Mouse (Mus musculus) intestine, postnatal 0 days (tissue): ENCODE measurements at regions not wholly inside any gene's neighbourhood (a gene's known extent, or its start where the extent isn't known, plus 50 kb on each side); places are given as distances from the start of the nearest gene placed in this dataset.

ENCODE experiments used
- ATAC-seq: fragments of 200-750 bp; cut with Nextera tagmentation; 2 replicates; pipeline ENCODE4 v1.8.0; 2017; ENCODE audit warnings: mild to moderate bottlenecking, moderate TSS enrichment, moderate library complexity
- H3K27ac ChIP-seq: fragments of 300-500 bp; sonication (generic); 2 replicates; pipeline ENCODE4 v1.5.1; 2014; ENCODE audit warnings: mild to moderate bottlenecking, low read depth, low read length, moderate library complexity
- H3K27me3 ChIP-seq: fragments of 300-500 bp; sonication (generic); replicated peaks from 2 replicates; pipeline ENCODE4 v1.6.1; 2014; ENCODE audit warnings: low read length, mixed read lengths; ENCODE audit not compliant: control insufficient read depth, insufficient read depth
- H3K36me3 ChIP-seq: fragments of 300-500 bp; sonication (generic); 2 replicates; pipeline ENCODE4 v1.6.1; 2014; ENCODE audit warnings: mild to moderate bottlenecking, moderate library complexity; ENCODE audit not compliant: control insufficient read depth, insufficient read depth
- H3K4me1 ChIP-seq: fragments of 300-500 bp; sonication (generic); replicated peaks from 2 replicates; pipeline ENCODE4 v1.6.1; 2014; ENCODE audit warnings: antibody characterized with exemption, low read length, mixed read lengths; ENCODE audit not compliant: control insufficient read depth, insufficient read depth
- H3K4me2 ChIP-seq: fragments of 300-500 bp; sonication (generic); replicated peaks from 2 replicates; pipeline ENCODE4 v1.6.1; 2014; ENCODE audit warnings: low read depth, mild to moderate bottlenecking, moderate library complexity
- H3K4me3 ChIP-seq: fragments of 300-500 bp; sonication (generic); 2 replicates; pipeline ENCODE4 v1.5.1; 2014; ENCODE audit warnings: low read depth, low read length
- H3K9ac ChIP-seq: fragments of 300-500 bp; sonication (generic); 2 replicates; pipeline ENCODE4 v1.6.1; 2014; ENCODE audit warnings: mild to moderate bottlenecking, low read depth, low read length
- H3K9me3 ChIP-seq: fragments of 300-500 bp; sonication (generic); 2 replicates; pipeline ENCODE4 v1.6.1; 2016; ENCODE audit warnings: mixed run types; ENCODE audit not compliant: control insufficient read depth
- CTCF ChIP-seq: sonication (generic); IDR thresholded peaks from 2 replicates; pipeline ENCODE4 v1.5.1; 2016; ENCODE audit warnings: low read depth, mild to moderate bottlenecking, control low read depth, antibody characterized with exemption, moderate library complexity
- WGBS: fragments of 180-500 bp; shearing (Covaris S2); extraction: QIAGEN DNeasy Blood & Tissue Kit; methylation state at CpG from one replicate; pipeline ENCODE4 v1.1.7; 2014; 5-methylcytosine and 5-hydroxymethylcytosine counted together

- Histone ChIP-seq H3K9ac (no peak overlapping the region), H3K36me3 (no peaks in the 10 kb centered on the region), H3K4me3 (no peak overlapping the region), H3K27ac (no peak overlapping the region), H3K27me3 (no peaks in the 10 kb centered on the region), H3K9me3 (0 out of 2 replicates have a peak, but pooled peaks cover 12% of the 10 kb centered on the region), H3K4me1 (no peaks in the 10 kb centered on the region), H3K4me2 (no peak overlapping the region)
- 92% methylated on average over 16 of the region's 16 CpGs for WGBS
- no peak for ATAC-seq
- no peak for TF ChIP-seq CTCF
These were observed 79.6 kb upstream of the Foxn3 start for GRCm38 (mm10) chr12:99643016-99643415.

GRCm38 (mm10) chr12:99642131-99642895 is 78.9 kb upstream of the Foxn3 start:
- Histone ChIP-seq H3K9ac (no peak overlapping the region), H3K4me1 (no peaks in the 10 kb centered on the region), H3K4me3 (no peak overlapping the region), H3K4me2 (no peak overlapping the region), H3K9me3 (0 out of 2 replicates have a peak, but pooled peaks cover 12% of the 10 kb centered on the region), H3K36me3 (no peaks in the 10 kb centered on the region), H3K27me3 (no peaks in the 10 kb centered on the region), H3K27ac (no peak overlapping the region)
- no peak for ATAC-seq
- WGBS = 75% methylated on average over 7 of the region's 7 CpGs
- no peak for TF ChIP-seq CTCF

- H3K9ac ChIP-seq = no peak overlapping the region
- WGBS = 61% methylated on average over 7 of the region's 9 CpGs
- H3K9me3 ChIP-seq = 0 out of 2 replicates have a peak, but pooled peaks cover 12% of the 10 kb centered on the region
- H3K4me3 ChIP-seq = no peak overlapping the region
- no peak for TF ChIP-seq CTCF
- no peaks in the 10 kb centered on the region for H3K27me3 ChIP-seq
- H3K4me1 ChIP-seq = no peaks in the 10 kb centered on the region
- H3K27ac ChIP-seq = no peak overlapping the region
- peak overlapping the region; percentile 24; the same call in 1 of the 2 replicates for H3K4me2 ChIP-seq
- H3K36me3 ChIP-seq = no peaks in the 10 kb centered on the region
- ATAC-seq = no peak
These were observed 77.9 kb upstream of the Foxn3 start for GRCm38 (mm10) chr12:99641278-99641677.

- H3K9me3 ChIP-seq = 0 out of 2 replicates have a peak, but pooled peaks cover 12% of the 10 kb centered on the region
- H3K4me3 ChIP-seq = no peak overlapping the region
- WGBS = 36% methylated on average over 18 of the region's 18 CpGs
- no peak overlapping the region for H3K9ac ChIP-seq
- H3K4me2 ChIP-seq = peak overlapping the region; percentile 24; the same call in 1 of the 2 replicates
- no peak for TF ChIP-seq CTCF
- no peak overlapping the region for H3K27ac ChIP-seq
- no peaks in the 10 kb centered on the region for H3K27me3 ChIP-seq
- H3K36me3 ChIP-seq = no peaks in the 10 kb centered on the region
- no peaks in the 10 kb centered on the region for H3K4me1 ChIP-seq
- no peak for ATAC-seq
These were observed 77.1 kb upstream of the Foxn3 start for GRCm38 (mm10) chr12:99640214-99641151.

- H3K9ac ChIP-seq = no peak overlapping the region
- ATAC-seq = no peak
- TF ChIP-seq CTCF = no peak
- no peaks in the 10 kb centered on the region for H3K4me1 ChIP-seq
- no peaks in the 10 kb centered on the region for H3K27me3 ChIP-seq
- no peak overlapping the region for H3K4me2 ChIP-seq
- no peaks in the 10 kb centered on the region for H3K36me3 ChIP-seq
- H3K4me3 ChIP-seq = no peak overlapping the region
- 0 out of 2 replicates have a peak, but pooled peaks cover 5% of the 10 kb centered on the region for H3K9me3 ChIP-seq
- H3K27ac ChIP-seq = no peak overlapping the region
- 53% methylated on average over 8 of the region's 8 CpGs for WGBS
These were observed 76.4 kb upstream of the Foxn3 start for GRCm38 (mm10) chr12:99639847-99640213.

- Histone ChIP-seq H3K9me3 (0 out of 2 replicates have a peak, but pooled peaks cover 5% of the 10 kb centered on the region), H3K36me3 (no peaks in the 10 kb centered on the region), H3K4me3 (no peak overlapping the region), H3K4me2 (no peak overlapping the region), H3K9ac (no peak overlapping the region), H3K27ac (no peak overlapping the region), H3K27me3 (no peaks in the 10 kb centered on the region), H3K4me1 (no peaks in the 10 kb centered on the region)
- WGBS = 90% methylated on average over 3 of the region's 3 CpGs
- TF ChIP-seq CTCF = no peak
- ATAC-seq = no peak
These were observed 75.7 kb upstream of the Foxn3 start for GRCm38 (mm10) chr12:99639118-99639517.
